10 mouse cellular contexts compared by ENCODE assay signal in genomic region chr8:108595721-108596495, GRCm38 (mm10).
DNase-seq lines count a peak whose midpoint lies in the region; ATAC-seq and TF ChIP-seq lines count a peak whose summit lies in the region.
"Had no signal": no experiment of that assay in that cellular context is flagged by ENCODE, and none has a peak within 500 bp of the region (broad histone marks: within the 10 kb centered on the region; RNA-seq: fewer than 3 reads in every experiment).

No protein-coding gene starts in this region.

- no peaks in the 10 kb centered on the region for H3K27me3 ChIP-seq in heart, embryonic 13.5 days (replicated peaks)
- H3K27me3 ChIP-seq in kidney, embryonic 15.5 days, result no peaks in the 10 kb centered on the region
- H3K27me3 ChIP-seq in lung, embryonic 14.5 days (ENCODE audit: insufficient read depth, low read length), result no peaks in the 10 kb centered on the region
- H3K27me3 ChIP-seq in midbrain, embryonic 13.5 days, result 0 out of 2 replicates have a peak, but pooled peaks cover 3% of the 10 kb centered on the region
- H3K27me3 ChIP-seq: stomach, embryonic 15.5 days had no signal

- H3K9ac ChIP-seq in heart, embryonic 13.5 days, result no peak overlapping the region
- no peak overlapping the region for H3K9ac ChIP-seq in kidney, embryonic 15.5 days
- no peak overlapping the region for H3K9ac ChIP-seq in lung, embryonic 14.5 days
- no peak overlapping the region for H3K9ac ChIP-seq in midbrain, embryonic 13.5 days (replicated peaks)
- H3K9ac ChIP-seq: stomach, embryonic 15.5 days had no signal

- H3K27ac ChIP-seq in heart, embryonic 13.5 days (replicated peaks), result peak overlapping the region; percentile 82
- peak overlapping the region; percentile 68 for H3K27ac ChIP-seq in kidney, embryonic 15.5 days
- peak overlapping the region; percentile 77 for H3K27ac ChIP-seq in lung, embryonic 14.5 days (ENCODE audit: low read depth)
- no peak overlapping the region for H3K27ac ChIP-seq in midbrain, embryonic 13.5 days
- H3K27ac ChIP-seq: stomach, embryonic 15.5 days had no signal

- peak; percentile 52 for DNase-seq in adrenal gland, postnatal 10 days
- no peak for DNase-seq in adrenal gland, adult 2 months
- peak; percentile 75 for DNase-seq in lung, embryonic 14.5 days
- no peak for DNase-seq in left cerebral cortex, postnatal 36 days (ENCODE audit: low spot score in 2 of 2)
- DNase-seq in right cerebral cortex, postnatal 25 days, result no peak
- DNase-seq: cerebellum, postnatal 10 days had no signal

- no peak for ATAC-seq in heart, embryonic 13.5 days (ENCODE audit: extremely low read depth, insufficient number of reproducible peaks, low FRiP score, low TSS enrichment)
- no peak for ATAC-seq in kidney, embryonic 15.5 days (replicated peaks; ENCODE audit: low FRiP score)
- no peak for ATAC-seq in lung, embryonic 14.5 days (ENCODE audit: insufficient read depth)
- ATAC-seq in midbrain, embryonic 13.5 days, result no peak

- H3K4me2 ChIP-seq in heart, embryonic 13.5 days, result no peak overlapping the region
- H3K4me2 ChIP-seq in kidney, embryonic 15.5 days, result no peak overlapping the region
- 0 out of 2 replicates have a peak overlapping the region, but pooled peaks have one; percentile 7 for H3K4me2 ChIP-seq in lung, embryonic 14.5 days
- H3K4me2 ChIP-seq in midbrain, embryonic 13.5 days (replicated peaks), result no peak overlapping the region
- H3K4me2 ChIP-seq: stomach, embryonic 15.5 days had no signal

- no peaks in the 10 kb centered on the region for H3K36me3 ChIP-seq in heart, embryonic 13.5 days
- no peaks in the 10 kb centered on the region for H3K36me3 ChIP-seq in kidney, embryonic 15.5 days
- no peaks in the 10 kb centered on the region for H3K36me3 ChIP-seq in lung, embryonic 14.5 days (ENCODE audit: insufficient read depth)
- H3K36me3 ChIP-seq in midbrain, embryonic 13.5 days, result no peaks in the 10 kb centered on the region
- H3K36me3 ChIP-seq: stomach, embryonic 15.5 days had no signal

- WGBS in heart, embryonic 13.5 days, result 64% methylated on average over 19 of the region's 19 CpGs
- 70% methylated on average over 19 of the region's 19 CpGs for WGBS in kidney, embryonic 15.5 days
- WGBS in lung, embryonic 14.5 days, result 48% methylated on average over 19 of the region's 19 CpGs
- WGBS in midbrain, embryonic 13.5 days, result 90% methylated on average over 19 of the region's 19 CpGs

- H3K9me3 ChIP-seq in heart, embryonic 13.5 days, result no peaks in the 10 kb centered on the region
- H3K9me3 ChIP-seq in kidney, embryonic 15.5 days (replicated peaks), result no peaks in the 10 kb centered on the region
- no peaks in the 10 kb centered on the region for H3K9me3 ChIP-seq in lung, embryonic 14.5 days (ENCODE audit: low read depth, low read length)
- H3K9me3 ChIP-seq in midbrain, embryonic 13.5 days, result no peaks in the 10 kb centered on the region
- H3K9me3 ChIP-seq: stomach, embryonic 15.5 days had no signal

- H3K4me3 ChIP-seq in heart, embryonic 13.5 days, result no peak overlapping the region
- H3K4me3 ChIP-seq in kidney, embryonic 15.5 days (replicated peaks), result no peak overlapping the region
- H3K4me3 ChIP-seq in lung, embryonic 14.5 days (ENCODE audit: low read depth, low read length), result no peak overlapping the region
- no peak overlapping the region for H3K4me3 ChIP-seq in midbrain, embryonic 13.5 days (replicated peaks)
- H3K4me3 ChIP-seq: stomach, embryonic 15.5 days had no signal

- TF ChIP-seq CTCF in lung, embryonic 14.5 days (IDR thresholded peaks at IDR 0.05; ENCODE audit: low read depth), result no peak

- H3K4me1 ChIP-seq in heart, embryonic 13.5 days, result peaks cover 30% of the 10 kb centered on the region
- peaks cover 48% of the 10 kb centered on the region for H3K4me1 ChIP-seq in kidney, embryonic 15.5 days
- H3K4me1 ChIP-seq in lung, embryonic 14.5 days (ENCODE audit: insufficient read depth), result peaks cover 38% of the 10 kb centered on the region
- peaks cover 16% of the 10 kb centered on the region for H3K4me1 ChIP-seq in midbrain, embryonic 13.5 days (replicated peaks)

- intact Hi-C loops in left cerebral cortex, postnatal 36 days (cut with DNase I), result no loop called here

Comparison
In these comparisons a context has a peak if more than half of its experiments do, and no peak if none do; other contexts are left out.
1. DNase-seq: peak in adrenal gland, postnatal 10 days (single experiment) and lung, embryonic 14.5 days (single experiment); none in adrenal gland, adult 2 months (single experiment), left cerebral cortex, postnatal 36 days (0 of 2) and right cerebral cortex, postnatal 25 days (single experiment).